Mouse (Mus musculus) hindbrain, embryonic 16.5 days (tissue): ENCODE measurements around the gene Nsf. TPM values are rescaled to one million over a fixed set of nuclear protein-coding genes. Genes with fewer than 3 reads are reported as not detected.
A peak's percentile ranks its signal among the peaks of the same experiment; 100 is the strongest.
"Not testable (repeated sequence)": the region's sequence is repeated elsewhere in the genome, so short reads cannot be mapped to it uniquely, and the experiment has no call there.

ENCODE experiments used
- ATAC-seq: fragments of 200-750 bp; cut with Nextera tagmentation; 2 replicates; pipeline ENCODE4 v1.8.0; 2017; ENCODE audit warnings: moderate TSS enrichment, moderate library complexity
- H3K27ac ChIP-seq: fragments of 300-500 bp; sonication (generic); 2 replicates; pipeline ENCODE4 v1.5.1; 2014; ENCODE audit warnings: low read depth, mild to moderate bottlenecking, control low read depth, low read length, moderate library complexity
- H3K27me3 ChIP-seq: fragments of 300-500 bp; sonication (generic); replicated peaks from 2 replicates; pipeline ENCODE4 v1.6.1; 2014; ENCODE audit warnings: low read length; ENCODE audit not compliant: control insufficient read depth, insufficient read depth
- H3K36me3 ChIP-seq: fragments of 300-500 bp; sonication (generic); 2 replicates; pipeline ENCODE4 v1.6.1; 2014; ENCODE audit warnings: mild to moderate bottlenecking, low read length, moderate library complexity, mixed read lengths; ENCODE audit not compliant: control insufficient read depth, insufficient read depth
- H3K4me1 ChIP-seq: fragments of 300-500 bp; sonication (generic); 2 replicates; pipeline ENCODE4 v1.6.1; 2014; ENCODE audit warnings: low read depth, low read length; ENCODE audit not compliant: control insufficient read depth, insufficient read depth
- H3K4me2 ChIP-seq: fragments of 300-500 bp; sonication (generic); 2 replicates; pipeline ENCODE4 v1.6.1; 2014; ENCODE audit warnings: mild to moderate bottlenecking, low read length, control low read depth, moderate library complexity
- H3K4me3 ChIP-seq: fragments of 300-500 bp; sonication (generic); 2 replicates; pipeline ENCODE4 v1.5.1; 2014; ENCODE audit warnings: mild to moderate bottlenecking, low read length, control low read depth, moderate library complexity
- H3K9ac ChIP-seq: fragments of 300-500 bp; sonication (generic); 2 replicates; pipeline ENCODE4 v1.6.1; 2014; ENCODE audit warnings: low read depth, mild to moderate bottlenecking, control low read depth, low read length, moderate library complexity
- H3K9me3 ChIP-seq: fragments of 300-500 bp; sonication (generic); 2 replicates; pipeline ENCODE4 v1.6.1; 2014; ENCODE audit warnings: mild to moderate bottlenecking, low read length, moderate library complexity; ENCODE audit not compliant: control insufficient read depth
- WGBS: fragments of 180-500 bp; shearing (Covaris S2); extraction: QIAGEN DNeasy Blood & Tissue Kit; methylation state at CpG from one replicate; pipeline ENCODE4 v1.1.7; 2014; 5-methylcytosine and 5-hydroxymethylcytosine counted together
- polyA plus RNA-seq: library from polyadenylated mRNA; unstranded; fragments of >200 nt; fragmentation: Nextera tagmentation; extraction: Ambion mirVana; gene quantifications from 2 replicates; pipeline ENCODE4 v1.2.1, GENCODE M21; 2015

The Nsf gene
- polyA plus RNA-seq, 1 experiment from 2014 or later = 239 TPM

DNA sequence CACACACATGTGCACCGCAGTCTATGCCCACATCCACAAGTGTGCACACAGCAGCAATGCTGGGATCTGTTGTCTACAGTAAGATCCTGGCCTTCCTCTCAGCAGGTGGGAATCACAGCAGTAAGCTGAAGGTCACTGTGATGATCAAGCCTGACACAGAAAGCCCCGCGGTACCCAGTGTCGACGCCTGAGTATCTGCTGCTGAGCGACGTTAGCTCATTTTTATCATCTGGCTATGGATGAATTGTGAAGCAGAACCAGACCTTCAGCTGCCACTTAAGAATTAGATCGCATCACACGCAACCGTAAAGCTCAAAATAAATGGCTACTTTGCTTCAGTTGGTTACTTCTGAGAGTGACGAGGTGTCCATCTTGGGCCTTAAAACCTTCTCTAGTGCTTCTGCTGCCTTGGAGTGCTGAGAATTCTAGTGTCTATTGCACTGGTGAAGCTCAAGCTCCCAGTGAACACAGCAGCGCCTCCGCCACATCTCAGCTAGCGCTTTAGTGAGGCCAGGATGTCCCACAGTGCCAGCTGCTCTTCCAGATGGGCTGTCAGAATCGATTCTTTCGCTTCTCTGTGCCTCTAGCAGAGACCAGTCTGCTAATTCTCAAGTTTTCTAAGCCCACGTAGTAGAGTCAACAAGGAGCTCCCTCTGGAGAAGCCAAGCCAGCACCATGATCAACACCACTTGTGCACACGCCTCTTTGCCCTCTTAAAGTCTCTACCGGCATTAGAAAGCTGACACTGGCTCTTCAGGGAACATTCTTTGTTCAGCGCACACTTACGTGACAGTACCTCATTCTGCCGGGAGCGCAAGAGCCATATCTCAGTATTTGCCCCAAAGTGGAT, 63.3 kb downstream of the Nsf start:
- WGBS = 75% methylated on average over 23 of the region's 23 CpGs
- no peak for ATAC-seq
- H3K27ac ChIP-seq = peak overlapping the region; percentile 41; the same call in 1 of the 2 replicates

DNA sequence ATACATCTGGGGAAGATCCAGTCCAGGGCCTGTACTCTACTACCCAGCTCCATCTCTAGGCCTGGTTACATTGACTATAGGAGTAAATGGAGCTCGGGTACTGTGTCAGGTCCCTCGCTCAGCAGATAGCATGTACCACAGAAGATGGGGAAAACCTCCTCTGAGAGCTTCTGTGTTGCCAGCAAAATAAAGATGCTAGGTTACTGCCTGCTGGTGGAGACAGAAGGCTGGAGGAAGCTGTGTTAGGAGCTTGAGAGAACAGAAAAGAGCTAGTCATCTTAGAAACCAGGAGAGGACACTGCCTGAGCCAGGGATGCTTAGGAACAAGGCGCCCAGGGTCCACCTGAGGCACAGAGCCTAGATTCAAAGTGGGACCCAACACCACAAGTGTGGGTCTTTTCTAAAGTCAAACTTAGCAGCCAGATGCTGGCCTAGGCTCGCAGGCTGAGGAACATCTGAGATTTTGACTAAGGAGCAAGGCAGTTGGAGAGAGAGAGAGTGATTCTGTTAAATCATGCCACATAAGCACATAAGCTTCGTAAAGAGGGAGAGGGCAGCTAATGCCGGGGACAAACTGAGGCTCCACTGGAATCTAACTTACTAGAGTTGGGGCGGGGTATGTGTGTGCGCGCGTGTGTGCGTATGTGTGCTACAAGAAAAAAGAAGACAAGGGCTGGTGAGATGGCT, 66.0 kb downstream of the Nsf start:
- Histone ChIP-seq H3K27me3 (no peaks in the 10 kb centered on the region), H3K4me1 (peaks cover 8% of the 10 kb centered on the region), H3K4me3 (no peak overlapping the region), H3K36me3 (peaks cover 4% of the 10 kb centered on the region), H3K4me2 (no peak overlapping the region), H3K9me3 (no peaks in the 10 kb centered on the region), H3K9ac (no peak overlapping the region), H3K27ac (no peak overlapping the region)
- 97% methylated on average over 11 of the region's 11 CpGs for WGBS
- ATAC-seq = no peak

More for the DNA sequence above, 63.3 kb downstream of the Nsf start:
- Histone ChIP-seq H3K4me2 (no peak overlapping the region), H3K27me3 (no peaks in the 10 kb centered on the region), H3K36me3 (peaks cover 4% of the 10 kb centered on the region; the same call in 1 of the 2 replicates), H3K4me1 (no peaks in the 10 kb centered on the region), H3K9me3 (no peaks in the 10 kb centered on the region), H3K4me3 (no peak overlapping the region), H3K9ac (no peak overlapping the region)

DNA sequence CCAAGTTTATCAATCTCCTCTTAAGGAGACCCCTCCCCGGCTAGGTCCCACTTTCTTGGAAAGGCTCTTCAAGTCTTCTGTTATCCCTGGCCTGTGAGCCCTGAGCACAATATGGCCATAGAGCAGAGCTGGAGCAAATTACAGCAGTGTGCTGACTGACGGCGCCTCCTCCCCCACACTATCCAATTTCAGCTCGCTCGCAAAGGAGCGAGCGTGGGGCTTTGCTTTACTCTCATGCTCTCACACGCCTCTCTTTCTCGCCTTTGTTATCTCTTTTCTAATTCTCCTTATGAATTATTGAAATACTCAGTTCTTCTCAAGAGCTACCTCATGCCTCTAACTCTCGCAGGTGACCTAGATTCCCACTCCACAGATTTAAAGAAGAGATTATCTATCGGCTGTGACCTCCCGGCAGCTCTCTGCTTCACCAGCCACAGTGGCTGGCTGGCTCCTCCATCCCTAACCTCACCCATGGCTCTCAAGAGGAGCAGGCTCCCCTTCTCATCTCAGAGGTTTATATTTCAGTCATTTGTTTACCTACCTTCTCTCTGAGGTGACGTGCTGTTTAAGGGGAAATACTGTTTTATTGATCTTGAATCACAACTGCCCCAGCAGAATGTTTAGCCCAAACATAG, 69.0 kb downstream of the Nsf start:
- Histone ChIP-seq H3K27me3 (no peaks in the 10 kb centered on the region), H3K9ac (0 out of 2 replicates have a peak overlapping the region, but pooled peaks have one; percentile 30), H3K4me2 (peak overlapping the region; percentile 35), H3K4me3 (no peak overlapping the region), H3K4me1 (peaks cover 8% of the 10 kb centered on the region), H3K9me3 (no peaks in the 10 kb centered on the region), H3K36me3 (peaks cover 10% of the 10 kb centered on the region), H3K27ac (peak overlapping the region; percentile 24)
- ATAC-seq = peak; percentile 76; the same call in 1 of the 2 replicates
- 11% methylated on average over 13 of the region's 13 CpGs for WGBS

DNA sequence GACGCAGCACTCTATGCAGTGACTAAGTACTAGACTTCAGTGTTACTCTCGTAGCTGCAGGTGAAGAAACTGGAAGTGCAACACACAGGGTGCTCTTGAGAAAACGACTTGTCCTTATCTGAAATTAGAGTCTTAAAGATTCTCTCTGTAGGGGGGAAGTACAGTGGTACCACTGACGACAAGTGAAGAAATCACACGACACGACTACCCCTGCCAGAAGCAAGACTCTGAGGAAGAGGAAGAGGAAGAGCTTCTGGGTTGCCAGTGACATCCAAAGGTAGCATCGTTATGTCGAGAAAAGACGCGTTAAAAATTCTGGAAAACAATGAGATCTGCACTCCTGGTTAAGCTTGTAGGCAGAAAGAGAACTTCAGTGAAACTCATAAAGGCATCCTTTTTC, 70.1 kb downstream of the Nsf start:
- H3K9me3 ChIP-seq = no peaks in the 10 kb centered on the region
- ATAC-seq = no peak
- no peak overlapping the region for H3K27ac ChIP-seq
- no peak overlapping the region for H3K4me2 ChIP-seq
- H3K4me1 ChIP-seq = peaks cover 8% of the 10 kb centered on the region
- peaks cover 11% of the 10 kb centered on the region for H3K36me3 ChIP-seq
- H3K9ac ChIP-seq = no peak overlapping the region
- H3K4me3 ChIP-seq = no peak overlapping the region
- H3K27me3 ChIP-seq = no peaks in the 10 kb centered on the region
- 93% methylated on average over 10 of the region's 10 CpGs for WGBS

DNA sequence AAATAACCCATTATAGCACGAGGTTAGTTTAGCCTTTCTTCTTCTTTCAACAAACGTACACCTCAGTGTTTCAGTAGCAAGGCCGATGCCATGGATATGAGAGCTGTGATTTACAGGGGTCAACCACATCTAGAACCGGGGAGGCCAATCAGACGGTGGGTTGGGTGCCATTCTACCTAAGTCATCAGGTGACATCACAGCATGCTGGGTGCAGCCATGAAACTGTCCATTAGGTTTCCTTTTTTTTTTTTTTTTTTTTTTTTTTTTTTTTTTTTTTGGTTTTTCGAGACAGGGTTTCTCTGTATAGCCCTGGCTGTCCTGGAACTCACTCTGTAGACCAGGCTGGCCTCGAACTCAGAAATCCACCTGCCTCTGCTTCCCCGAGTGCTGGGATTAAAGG, 74.4 kb downstream of the Nsf start:
- H3K9ac ChIP-seq, H3K9me3 ChIP-seq, H3K4me3 ChIP-seq, H3K27ac ChIP-seq, H3K4me2 ChIP-seq, H3K4me1 ChIP-seq, H3K27me3 ChIP-seq, ATAC-seq: not testable (repeated sequence)
- peaks cover 13% of the 10 kb centered on the region for H3K36me3 ChIP-seq
- 95% methylated on average over 7 of the region's 8 CpGs for WGBS

DNA sequence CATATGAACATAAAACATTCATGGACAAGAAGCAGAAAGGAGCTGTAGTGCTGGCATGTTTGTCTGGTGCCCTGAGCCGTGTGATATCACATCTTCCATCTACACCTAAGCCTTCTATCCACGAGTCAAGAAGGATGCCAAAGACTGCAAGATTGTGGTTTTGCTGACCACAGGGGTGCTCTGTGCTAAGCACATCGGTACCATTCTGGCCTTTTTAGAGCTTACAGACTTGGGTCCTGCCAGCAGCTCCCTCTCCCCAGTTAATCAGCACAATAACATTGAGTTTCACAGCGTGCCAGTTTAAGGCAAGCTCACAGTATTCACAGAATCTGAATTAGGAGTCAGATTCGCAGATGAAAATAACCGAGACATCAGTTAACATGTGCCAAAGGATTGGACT, 75.4 kb downstream of the Nsf start:
- H3K9me3 ChIP-seq = peaks cover 2% of the 10 kb centered on the region; the same call in 1 of the 2 replicates
- H3K9ac ChIP-seq = no peak overlapping the region
- H3K27me3 ChIP-seq = no peaks in the 10 kb centered on the region
- ATAC-seq = no peak
- H3K4me2 ChIP-seq = no peak overlapping the region
- 79% methylated on average over 6 of the region's 6 CpGs for WGBS
- no peak overlapping the region for H3K27ac ChIP-seq
- H3K4me3 ChIP-seq = no peak overlapping the region
- H3K36me3 ChIP-seq = peaks cover 15% of the 10 kb centered on the region
- H3K4me1 ChIP-seq = no peaks in the 10 kb centered on the region

DNA sequence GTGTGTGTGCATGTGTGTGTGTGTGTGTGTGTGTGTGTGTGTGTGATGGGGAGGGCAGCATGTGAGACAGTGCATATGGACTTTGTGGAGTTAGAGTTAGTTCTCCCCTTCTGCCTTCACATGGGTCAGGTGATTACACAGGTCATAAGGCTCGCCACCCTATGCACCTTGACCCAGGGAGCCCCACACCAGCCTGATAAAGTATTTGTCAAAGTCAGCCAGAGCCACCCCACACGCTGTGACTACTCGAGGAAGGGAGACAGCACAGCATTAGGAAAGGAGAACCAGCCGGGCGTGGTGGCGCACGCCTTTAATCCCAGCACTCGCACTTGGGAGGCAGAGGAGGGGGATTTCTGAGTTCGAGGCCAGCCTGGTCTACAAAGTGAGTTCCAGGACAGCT, 83.5 kb downstream of the Nsf start:
- H3K4me3 ChIP-seq = no peak overlapping the region
- no peaks in the 10 kb centered on the region for H3K27me3 ChIP-seq
- H3K4me2 ChIP-seq = no peak overlapping the region
- no peak overlapping the region for H3K9ac ChIP-seq
- peaks cover 14% of the 10 kb centered on the region for H3K36me3 ChIP-seq
- H3K9me3 ChIP-seq = peaks cover 2% of the 10 kb centered on the region; the same call in 1 of the 2 replicates
- no peak for ATAC-seq
- 93% methylated on average over 9 of the region's 9 CpGs for WGBS
- no peaks in the 10 kb centered on the region for H3K4me1 ChIP-seq
- no peak overlapping the region for H3K27ac ChIP-seq

DNA sequence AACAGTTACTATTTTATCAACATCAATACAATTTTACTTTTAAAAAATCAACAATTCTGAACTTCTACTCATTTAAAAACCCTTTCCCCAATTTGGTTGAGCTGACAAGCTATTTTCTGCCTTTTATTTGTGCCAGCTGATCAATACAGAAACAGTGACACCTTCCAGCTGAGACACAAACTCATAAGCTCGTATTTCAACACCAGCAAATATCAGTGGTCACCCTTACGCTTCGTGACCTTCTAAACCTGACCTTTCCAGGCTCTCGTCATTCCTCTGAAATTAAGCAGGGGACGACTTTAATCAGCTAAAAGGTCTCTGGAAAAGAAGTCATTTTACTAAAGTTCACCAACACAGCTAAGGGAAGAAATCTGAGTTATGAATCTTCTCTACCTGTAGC, 86.2 kb downstream of the Nsf start:
- Histone ChIP-seq H3K36me3 (peaks cover 5% of the 10 kb centered on the region; the same call in 1 of the 2 replicates), H3K27me3 (no peaks in the 10 kb centered on the region), H3K4me2 (no peak overlapping the region), H3K4me1 (no peaks in the 10 kb centered on the region), H3K9me3 (no peaks in the 10 kb centered on the region), H3K27ac (no peak overlapping the region), H3K4me3 (no peak overlapping the region), H3K9ac (no peak overlapping the region)
- ATAC-seq = no peak
- 73% methylated on average over 5 of the region's 5 CpGs for WGBS

DNA sequence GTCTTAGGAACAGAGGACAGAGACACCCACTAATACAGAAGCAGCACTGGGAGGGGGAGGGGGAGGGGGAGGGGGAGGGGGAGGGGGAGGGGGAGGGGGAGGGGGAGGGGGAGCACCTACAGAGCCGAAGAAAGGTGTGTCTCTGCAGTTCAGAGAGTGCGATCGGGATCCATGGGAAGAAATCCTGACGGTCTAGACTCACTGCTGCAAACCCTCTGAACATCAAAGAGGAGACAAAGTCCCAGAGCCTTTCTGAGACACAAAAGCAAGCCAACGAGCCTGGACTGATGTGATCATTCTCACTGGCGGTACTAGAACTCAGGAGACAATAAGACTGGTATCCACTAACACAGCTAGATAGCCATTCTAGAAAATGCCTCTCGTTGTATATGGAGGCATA, 88.5 kb downstream of the Nsf start:
- Histone ChIP-seq H3K27me3 (no peaks in the 10 kb centered on the region), H3K4me3 (no peak overlapping the region)
- 67% methylated on average over 7 of the region's 7 CpGs for WGBS

More for the DNA sequence above, 88.5 kb downstream of the Nsf start:
- no peak for ATAC-seq
- Histone ChIP-seq H3K9me3 (no peaks in the 10 kb centered on the region), H3K27ac (no peak overlapping the region), H3K36me3 (peaks cover 4% of the 10 kb centered on the region; the same call in 1 of the 2 replicates), H3K4me1 (no peaks in the 10 kb centered on the region), H3K4me2 (no peak overlapping the region), H3K9ac (no peak overlapping the region)
